Mouse (Mus musculus) limb, embryonic 13.5 days (tissue): Measurements from ENCODE around the gene Vmn2r86. TPM values are rescaled to one million over a fixed set of nuclear protein-coding genes. Genes with fewer than 3 reads are reported as not detected.

Source experiments
- polyA plus RNA-seq: library from polyadenylated mRNA; unstranded; fragments of >200 nt; fragmentation: Nextera tagmentation; extraction: Ambion mirVana; gene quantifications from 2 replicates; pipeline ENCODE4 v1.2.1, GENCODE M21; 2015

The Vmn2r86 gene
- polyA plus RNA-seq, 1 experiment from 2014 or later = 0.03 TPM

Other genes with a start within 250 kb of the Vmn2r86 start
- not detected in 2 replicates for gene Olfr827, start 241.6 kb downstream of the Vmn2r86 start, polyA plus RNA-seq
- not detected in 2 replicates for gene Neurod4, start 175.8 kb downstream of the Vmn2r86 start, polyA plus RNA-seq
- 0.86 and 1.0 TPM in 2 replicates for gene Tespa1, start 133.2 kb downstream of the Vmn2r86 start, polyA plus RNA-seq
- not detected in 2 replicates for gene Vmn2r84, start 61.7 kb downstream of the Vmn2r86 start, polyA plus RNA-seq
- gene Vmn2r85, start 26.3 kb downstream of the Vmn2r86 start, polyA plus RNA-seq = not detected in 2 replicates
- not detected in 2 replicates for gene Vmn2r87, start 41.3 kb upstream of the Vmn2r86 start, polyA plus RNA-seq